Mouse (Mus musculus) thymus, adult 2 months (tissue): ENCODE results near the gene Mtpn.

Experiments
- CTCF ChIP-seq: fragments of 200-500 bp; IDR thresholded peaks from 2 replicates; pipeline ENCODE4 v1.5.1; 2012; ENCODE audit warnings: mild to moderate bottlenecking, control low read depth, low read length, moderate library complexity, borderline replicate concordance; ENCODE audit not compliant: control insufficient read depth, poor library complexity, insufficient read depth; ENCODE audit errors: extremely low read depth
- POLR2A ChIP-seq: fragments of 200-500 bp; IDR thresholded peaks from 2 replicates; pipeline ENCODE4 v1.6.1; 2012; ENCODE audit warnings: mild to moderate bottlenecking, low read length, control low read depth, moderate library complexity; ENCODE audit not compliant: control insufficient read depth, poor library complexity, insufficient read depth; ENCODE audit errors: extremely low read depth

- TF ChIP-seq POLR2A (no peak), CTCF (no peak)
These were observed 3.7 kb downstream of the Mtpn start for GRCm38 (mm10) chr6:35536021-35536420.
